ENCODE assay signal across 8 mouse cellular contexts in genomic region chrX:73922550-73922882, GRCm38 (mm10). TPM values are rescaled to one million over a fixed set of nuclear protein-coding genes. Genes with fewer than 3 reads are reported as not detected.
DNase-seq lines count a peak whose midpoint lies in the region; ATAC-seq and TF ChIP-seq lines count a peak whose summit lies in the region.

No protein-coding gene starts in this region.

- H3K36me3 ChIP-seq in forebrain, postnatal 0 days (ENCODE audit: insufficient read depth): no peaks in the 10 kb centered on the region
- H3K36me3 ChIP-seq in midbrain, embryonic 10.5 days: peaks cover 27% of the 10 kb centered on the region

- H3K4me1 ChIP-seq in forebrain, postnatal 0 days (ENCODE audit: insufficient read depth): 0 out of 2 replicates have a peak, but pooled peaks cover 4% of the 10 kb centered on the region
- H3K4me1 ChIP-seq in midbrain, embryonic 10.5 days: peaks cover 7% of the 10 kb centered on the region

- H3K9ac ChIP-seq in forebrain, postnatal 0 days: peak overlapping the region; percentile 67; the same call in 1 of the 2 replicates

- peak overlapping the region; percentile 67 for H3K27ac ChIP-seq in forebrain, postnatal 0 days (ENCODE audit: low read depth, low read length)
- peak overlapping the region; percentile 88 for H3K27ac ChIP-seq in midbrain, embryonic 10.5 days (replicated peaks)

- ATAC-seq in forebrain, postnatal 0 days: no peak

- H3K9me3 ChIP-seq in forebrain, postnatal 0 days (ENCODE audit: low read length): no peaks in the 10 kb centered on the region
- no peaks in the 10 kb centered on the region; the same call in 1 of the 2 replicates for H3K9me3 ChIP-seq in midbrain, embryonic 10.5 days (replicated peaks)

- H3K27me3 ChIP-seq in forebrain, postnatal 0 days (ENCODE audit: insufficient read depth, low read length): no peaks in the 10 kb centered on the region
- no peaks in the 10 kb centered on the region for H3K27me3 ChIP-seq in midbrain, embryonic 10.5 days (ENCODE audit: low read depth, poor library complexity, severe bottlenecking)

- peak overlapping the region; percentile 56 for H3K4me2 ChIP-seq in forebrain, postnatal 0 days (ENCODE audit: low read depth)

- TF ChIP-seq CTCF in forebrain, postnatal 0 days (IDR thresholded peaks at IDR 0.05; ENCODE audit: low read depth): no peak

- WGBS in forebrain, postnatal 0 days: 78% methylated on average over 8 of the region's 8 CpGs
- WGBS in midbrain, embryonic 10.5 days: 74% methylated on average over 8 of the region's 8 CpGs

- DNase-seq in embryo, embryonic 10.5 days (ENCODE audit: low spot score): peak; percentile 26
- no peak for DNase-seq in embryo, embryonic 9.5 days (ENCODE audit: extremely low spot score)
- peak; percentile 28 for DNase-seq in CD4-positive helper T cell, adult 2 months (ENCODE audit: low read depth, low spot score)
- no peak for DNase-seq in forebrain, postnatal 0 days
- DNase-seq in midbrain, embryonic 10.5 days (ENCODE audit: low spot score): no peak
- DNase-seq in c-Kit-positive CD71-positive TER-119-positive erythroid progenitor cells, embryonic 14.5 days (ENCODE audit: low spot score): no peak
- no peak for DNase-seq in left cerebral cortex, adult 9 months (ENCODE audit: low spot score in 2 of 2)
- DNase-seq in cerebellum, postnatal 4 days (ENCODE audit: low spot score in 2 of 2): no peak

- H3K4me3 ChIP-seq in forebrain, postnatal 0 days (ENCODE audit: low read depth, low read length): peak overlapping the region; percentile 49
- H3K4me3 ChIP-seq in midbrain, embryonic 10.5 days: peak overlapping the region; percentile 66

RNA-seq across cellular contexts. Expression of gene Naa10, which starts 0.8 kb away (rescaled TPM):
- 68.9 and 71.2 TPM in 2 replicates for total RNA-seq in forebrain, postnatal 0 days (2014; rRNA removed)
- 92.1 and 100 TPM in 2 replicates for polyA plus RNA-seq in forebrain, postnatal 0 days (2015; fragmentation: Nextera tagmentation; extraction: Ambion mirVana)
- 144 and 159 TPM in 2 replicates for polyA plus RNA-seq in midbrain, embryonic 10.5 days (2016; fragmentation: Nextera tagmentation; extraction: Ambion mirVana)

RNA-seq across cellular contexts. Expression of gene Arhgap4, which starts 0.8 kb away (rescaled TPM):
- 2.0 and 4.8 TPM in 2 replicates for total RNA-seq in forebrain, postnatal 0 days (2014; rRNA removed)
- polyA plus RNA-seq in forebrain, postnatal 0 days (2015; fragmentation: Nextera tagmentation; extraction: Ambion mirVana): 1.1 and 1.6 TPM in 2 replicates
- 1.9 and 2.7 TPM in 2 replicates for polyA plus RNA-seq in midbrain, embryonic 10.5 days (2016; fragmentation: Nextera tagmentation; extraction: Ambion mirVana)

RNA-seq across cellular contexts. Expression of gene Renbp, which starts 8.1 kb away (rescaled TPM):
- 4.9 and 13.1 TPM in 2 replicates for total RNA-seq in forebrain, postnatal 0 days (2014; rRNA removed)
- 11.7 and 12.4 TPM in 2 replicates for polyA plus RNA-seq in forebrain, postnatal 0 days (2015; fragmentation: Nextera tagmentation; extraction: Ambion mirVana)
- polyA plus RNA-seq in midbrain, embryonic 10.5 days (2016; fragmentation: Nextera tagmentation; extraction: Ambion mirVana): 16.8 and 23.3 TPM in 2 replicates

RNA-seq across cellular contexts. Expression of gene L1cam, which starts 26.6 kb away (rescaled TPM):
- 225 and 256 TPM in 2 replicates for total RNA-seq in forebrain, postnatal 0 days (2014; rRNA removed)
- 75.9 and 100 TPM in 2 replicates for polyA plus RNA-seq in forebrain, postnatal 0 days (2015; fragmentation: Nextera tagmentation; extraction: Ambion mirVana)
- polyA plus RNA-seq in midbrain, embryonic 10.5 days (2016; fragmentation: Nextera tagmentation; extraction: Ambion mirVana): 7.4 and 14.4 TPM in 2 replicates

RNA-seq across cellular contexts. Expression of gene Avpr2, which starts 30.6 kb away (rescaled TPM):
- not detected in 2 replicates for total RNA-seq in forebrain, postnatal 0 days (2014; rRNA removed)
- not detected in 2 replicates for polyA plus RNA-seq in forebrain, postnatal 0 days (2015; fragmentation: Nextera tagmentation; extraction: Ambion mirVana)
- polyA plus RNA-seq in midbrain, embryonic 10.5 days (2016; fragmentation: Nextera tagmentation; extraction: Ambion mirVana): 0.14 TPM in 1 of 2 replicates, not detected in the other

Comparison
In these comparisons a context has a peak if more than half of its experiments do, and no peak if none do; other contexts are left out.
1. DNase-seq: peak in embryo, embryonic 10.5 days (single experiment) and CD4-positive helper T cell, adult 2 months (single experiment); none in embryo, embryonic 9.5 days (single experiment), forebrain, postnatal 0 days (single experiment), midbrain, embryonic 10.5 days (single experiment), c-Kit-positive CD71-positive TER-119-positive erythroid progenitor cells, embryonic 14.5 days (single experiment), left cerebral cortex, adult 9 months (0 of 2) and cerebellum, postnatal 4 days (0 of 2).